Mouse (Mus musculus): ENCODE measurements around the gene Dcaf12. TPM values are rescaled to one million over a fixed set of nuclear protein-coding genes. Genes with fewer than 3 reads are reported as not detected.

Dcaf12 gene
- polyA plus RNA-seq, 1 experiment from 2014 or later, result 62.9 TPM

DNA sequence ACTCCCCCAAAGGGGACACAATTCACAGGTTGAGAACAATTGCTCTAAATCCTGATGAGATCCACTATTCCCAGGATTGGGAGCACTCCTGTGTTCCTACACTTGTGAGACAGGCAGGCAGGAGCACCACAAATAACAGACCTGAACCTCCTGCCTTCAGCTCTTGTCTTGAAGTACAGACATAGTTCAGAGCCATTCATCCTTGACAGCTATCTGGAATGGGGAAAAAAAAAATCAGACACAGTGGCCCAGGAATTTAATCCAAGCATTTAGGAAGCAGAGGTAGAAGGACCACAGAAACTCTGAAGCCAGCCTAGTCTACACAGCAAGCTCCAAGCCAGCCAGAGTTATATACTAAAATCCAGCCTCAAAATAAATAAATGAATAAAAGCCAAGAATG, 46.6 kb downstream of the Dcaf12 start:
- Histone ChIP-seq H3K27me3 (ENCODE audit: control insufficient read depth, insufficient read depth, low read length) (no peaks in the 10 kb centered on the region), H3K27ac (ENCODE audit: low read length) (no peak overlapping the region; the same call in 1 of the 2 replicates), H3K9ac (ENCODE audit: low read length) (no peak overlapping the region), H3K4me2 (ENCODE audit: low read depth, low read length) (no peak overlapping the region), H3K36me3 (ENCODE audit: control insufficient read depth, insufficient read depth, low read length) (peaks cover 5% of the 10 kb centered on the region; the same call in 1 of the 2 replicates), H3K9me3 (replicated peaks; ENCODE audit: control insufficient read depth, low read length) (no peaks in the 10 kb centered on the region), H3K4me3 (replicated peaks; ENCODE audit: low read length) (no peak overlapping the region), H3K4me1 (ENCODE audit: control insufficient read depth, insufficient read depth, low read length) (peaks cover 18% of the 10 kb centered on the region)
- no peak for ATAC-seq (ENCODE audit: insufficient read depth, low FRiP score)

DNA sequence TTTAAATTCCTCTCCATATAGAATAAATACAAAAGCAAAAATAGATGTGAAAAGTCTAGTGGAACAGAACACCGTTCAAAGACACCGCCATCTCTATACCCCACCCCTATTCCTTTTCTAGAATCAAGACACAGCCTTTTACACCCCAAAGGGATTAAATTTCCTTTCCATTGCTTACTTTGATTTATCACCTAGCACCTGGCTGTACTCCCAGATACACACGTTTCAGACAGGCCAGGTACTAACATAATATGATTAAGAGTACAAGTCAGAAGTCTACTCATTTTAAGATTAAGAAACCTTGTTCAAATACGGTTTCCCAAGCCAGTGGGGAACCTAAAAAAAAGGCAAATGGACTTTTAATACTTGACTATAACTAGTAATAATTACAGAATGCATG, 48.3 kb downstream of the Dcaf12 start:
- no peak overlapping the region for H3K4me3 ChIP-seq (replicated peaks; ENCODE audit: low read length)
- no peak overlapping the region for H3K9ac ChIP-seq (ENCODE audit: low read length)
- H3K4me2 ChIP-seq (ENCODE audit: low read depth, low read length), result no peak overlapping the region
- H3K36me3 ChIP-seq (ENCODE audit: control insufficient read depth, insufficient read depth, low read length), result peaks cover 5% of the 10 kb centered on the region; the same call in 1 of the 2 replicates
- ATAC-seq (ENCODE audit: insufficient read depth, low FRiP score), result peak; percentile 59
- peaks cover 6% of the 10 kb centered on the region for H3K4me1 ChIP-seq (ENCODE audit: control insufficient read depth, insufficient read depth, low read length)
- H3K9me3 ChIP-seq (replicated peaks; ENCODE audit: control insufficient read depth, low read length), result no peaks in the 10 kb centered on the region
- H3K27ac ChIP-seq (ENCODE audit: low read length), result no peak overlapping the region
- WGBS, result 50% methylated on average over 4 of the region's 4 CpGs
- no peaks in the 10 kb centered on the region for H3K27me3 ChIP-seq (ENCODE audit: control insufficient read depth, insufficient read depth, low read length)

DNA sequence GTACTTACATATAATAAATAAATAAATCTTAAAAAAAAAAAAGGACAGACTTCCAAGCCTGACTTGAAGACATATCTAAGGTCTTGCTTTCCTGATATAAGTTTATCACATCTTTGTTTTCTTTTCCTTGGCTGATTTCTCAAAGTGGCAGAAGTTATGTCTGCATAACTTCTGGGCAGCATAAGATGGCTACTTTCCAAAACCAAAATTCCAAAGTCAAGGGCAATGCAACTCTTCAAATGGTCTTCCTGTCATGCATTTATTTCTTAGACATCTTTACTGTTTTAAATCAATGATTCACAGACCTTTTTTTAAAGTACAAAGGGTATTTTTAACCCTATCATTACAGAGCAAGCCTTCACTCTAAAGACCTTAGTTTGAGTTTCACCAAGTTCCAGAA, 54.0 kb downstream of the Dcaf12 start:
- ATAC-seq (ENCODE audit: insufficient read depth, low FRiP score), result no peak

DNA sequence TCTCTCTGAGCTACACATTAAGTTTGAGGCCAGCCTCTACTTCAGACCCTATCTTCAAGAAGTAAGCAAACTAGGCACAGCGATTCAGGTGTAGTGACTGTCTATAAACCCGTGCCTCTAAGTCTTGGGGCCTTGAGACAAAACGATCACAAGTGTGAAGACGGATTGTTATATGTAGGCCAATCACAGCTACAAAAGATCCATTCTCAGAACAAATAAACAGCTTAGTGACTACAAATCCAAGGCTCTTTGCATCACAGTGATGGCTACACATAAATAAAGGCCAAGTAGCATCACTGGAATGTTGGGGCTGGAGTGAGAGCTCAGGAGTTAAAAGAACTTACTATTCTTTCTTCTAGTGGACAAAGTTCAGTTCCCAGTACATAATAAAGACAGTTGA, 55.7 kb downstream of the Dcaf12 start:
- Histone ChIP-seq H3K36me3 (ENCODE audit: control insufficient read depth, insufficient read depth, low read length) (no peaks in the 10 kb centered on the region), H3K9me3 (replicated peaks; ENCODE audit: control insufficient read depth, low read length) (no peaks in the 10 kb centered on the region), H3K4me3 (replicated peaks; ENCODE audit: low read length) (no peak overlapping the region), H3K4me2 (ENCODE audit: low read depth, low read length) (no peak overlapping the region), H3K27me3 (ENCODE audit: control insufficient read depth, insufficient read depth, low read length) (no peaks in the 10 kb centered on the region), H3K4me1 (ENCODE audit: control insufficient read depth, insufficient read depth, low read length) (no peaks in the 10 kb centered on the region), H3K9ac (ENCODE audit: low read length) (no peak overlapping the region), H3K27ac (ENCODE audit: low read length) (no peak overlapping the region)
- no peak for ATAC-seq (ENCODE audit: insufficient read depth, low FRiP score)
- 85% methylated on average over 4 of the region's 4 CpGs for WGBS

More for the DNA sequence above, 54.0 kb downstream of the Dcaf12 start:
- Histone ChIP-seq H3K27me3 (ENCODE audit: control insufficient read depth, insufficient read depth, low read length) (no peaks in the 10 kb centered on the region), H3K27ac (ENCODE audit: low read length) (no peak overlapping the region), H3K36me3 (ENCODE audit: control insufficient read depth, insufficient read depth, low read length) (no peaks in the 10 kb centered on the region), H3K4me2 (ENCODE audit: low read depth, low read length) (no peak overlapping the region), H3K4me3 (replicated peaks; ENCODE audit: low read length) (no peak overlapping the region), H3K9ac (ENCODE audit: low read length) (no peak overlapping the region), H3K4me1 (ENCODE audit: control insufficient read depth, insufficient read depth, low read length) (no peaks in the 10 kb centered on the region), H3K9me3 (replicated peaks; ENCODE audit: control insufficient read depth, low read length) (no peaks in the 10 kb centered on the region)

DNA sequence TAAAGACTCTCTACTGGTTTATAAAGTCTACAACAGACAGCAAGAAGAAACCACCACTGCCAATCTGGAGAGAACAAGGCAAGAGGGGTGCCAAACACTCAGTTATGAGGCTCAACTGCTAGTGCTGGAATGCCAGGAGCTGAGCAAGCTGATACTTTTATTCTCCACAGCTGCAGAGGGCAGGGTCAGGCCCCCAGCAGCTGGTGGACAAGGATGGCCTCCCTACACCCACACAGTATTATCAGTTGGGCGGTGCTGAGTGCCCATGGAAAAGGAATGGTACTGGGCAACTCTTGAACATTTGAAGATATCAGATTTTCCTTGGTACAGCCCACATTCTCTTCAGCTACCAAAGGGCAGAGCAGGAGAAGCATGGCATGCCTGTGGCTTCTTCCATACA, 56.9 kb downstream of the Dcaf12 start:
- WGBS, result 81% methylated on average over 1 of the region's 1 CpGs
- no peaks in the 10 kb centered on the region for H3K9me3 ChIP-seq (replicated peaks; ENCODE audit: control insufficient read depth, low read length)
- no peak for ATAC-seq (ENCODE audit: insufficient read depth, low FRiP score)
- H3K4me1 ChIP-seq (ENCODE audit: control insufficient read depth, insufficient read depth, low read length), result no peaks in the 10 kb centered on the region
- no peaks in the 10 kb centered on the region for H3K36me3 ChIP-seq (ENCODE audit: control insufficient read depth, insufficient read depth, low read length)
- H3K27me3 ChIP-seq (ENCODE audit: control insufficient read depth, insufficient read depth, low read length), result no peaks in the 10 kb centered on the region
- H3K4me3 ChIP-seq (replicated peaks; ENCODE audit: low read length), result no peak overlapping the region
- H3K4me2 ChIP-seq (ENCODE audit: low read depth, low read length), result no peak overlapping the region
- no peak overlapping the region for H3K27ac ChIP-seq (ENCODE audit: low read length)
- H3K9ac ChIP-seq (ENCODE audit: low read length), result no peak overlapping the region

DNA sequence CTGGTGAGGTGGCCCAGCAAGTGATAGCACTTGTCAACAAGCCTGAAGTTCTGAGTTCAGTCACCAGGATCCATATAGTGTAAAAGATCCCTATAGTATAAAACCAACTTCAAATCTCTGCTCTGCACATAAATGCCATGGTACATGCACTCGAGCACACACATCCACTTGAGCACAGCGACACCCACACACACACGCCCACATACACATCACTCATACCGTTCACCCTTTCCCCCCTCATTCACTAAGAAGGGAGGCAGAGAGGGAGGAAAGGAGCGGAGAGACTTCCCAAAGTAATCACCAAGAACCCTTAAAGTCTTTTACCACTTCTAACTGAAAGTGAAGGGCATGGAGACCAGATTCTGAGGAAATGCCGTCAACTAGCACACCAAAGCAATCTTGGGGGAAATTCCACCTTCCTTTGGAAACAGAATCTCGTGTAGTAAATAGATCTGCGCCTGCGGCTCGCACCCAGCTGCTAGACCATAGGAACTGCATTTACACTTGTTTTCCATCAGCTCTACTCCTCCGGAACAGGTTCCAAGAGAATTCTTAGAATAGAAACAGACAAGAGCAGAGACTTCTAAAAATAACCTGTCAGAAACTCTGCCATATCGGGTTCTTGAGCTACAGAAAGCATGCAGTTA, 59.0 kb downstream of the Dcaf12 start:
- Histone ChIP-seq H3K36me3 (ENCODE audit: control insufficient read depth, insufficient read depth, low read length) (no peaks in the 10 kb centered on the region), H3K27ac (ENCODE audit: low read length) (no peak overlapping the region), H3K9ac (ENCODE audit: low read length) (no peak overlapping the region), H3K4me2 (ENCODE audit: low read depth, low read length) (no peak overlapping the region), H3K4me3 (replicated peaks; ENCODE audit: low read length) (no peak overlapping the region), H3K27me3 (ENCODE audit: control insufficient read depth, insufficient read depth, low read length) (no peaks in the 10 kb centered on the region), H3K4me1 (ENCODE audit: control insufficient read depth, insufficient read depth, low read length) (no peaks in the 10 kb centered on the region), H3K9me3 (replicated peaks; ENCODE audit: control insufficient read depth, low read length) (no peaks in the 10 kb centered on the region)
- 78% methylated on average over 12 of the region's 12 CpGs for WGBS
- ATAC-seq (ENCODE audit: insufficient read depth, low FRiP score), result no peak

DNA sequence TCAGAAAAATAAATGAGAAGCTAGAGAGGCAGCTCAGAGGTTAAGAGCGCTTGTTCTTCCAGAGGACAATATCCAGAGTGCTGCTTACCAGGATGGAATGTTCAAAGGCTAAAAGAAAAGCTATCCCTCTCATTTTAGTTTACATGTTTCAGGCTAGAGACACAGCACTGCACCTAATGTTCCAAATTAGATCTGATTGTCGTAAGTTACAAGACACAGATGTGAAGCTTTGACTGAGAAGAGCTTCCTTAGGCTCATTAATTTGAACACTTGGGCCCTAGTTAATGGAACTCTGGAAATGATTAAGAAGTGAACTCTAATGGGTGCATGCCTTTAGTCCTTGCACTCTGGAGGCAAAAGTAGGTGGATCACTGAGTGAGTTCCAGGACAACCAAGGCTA, 60.9 kb downstream of the Dcaf12 start:
- H3K4me1 ChIP-seq (ENCODE audit: control insufficient read depth, insufficient read depth, low read length), result no peaks in the 10 kb centered on the region
- 86% methylated on average over 2 of the region's 2 CpGs for WGBS
- peaks cover 5% of the 10 kb centered on the region; the same call in 1 of the 2 replicates for H3K36me3 ChIP-seq (ENCODE audit: control insufficient read depth, insufficient read depth, low read length)
- H3K4me2 ChIP-seq (ENCODE audit: low read depth, low read length), result no peak overlapping the region
- H3K27ac ChIP-seq (ENCODE audit: low read length), result no peak overlapping the region
- ATAC-seq (ENCODE audit: insufficient read depth, low FRiP score), result no peak
- H3K27me3 ChIP-seq (ENCODE audit: control insufficient read depth, insufficient read depth, low read length), result no peaks in the 10 kb centered on the region
- no peaks in the 10 kb centered on the region for H3K9me3 ChIP-seq (replicated peaks; ENCODE audit: control insufficient read depth, low read length)
- no peak overlapping the region for H3K9ac ChIP-seq (ENCODE audit: low read length)
- no peak overlapping the region for H3K4me3 ChIP-seq (replicated peaks; ENCODE audit: low read length)

DNA sequence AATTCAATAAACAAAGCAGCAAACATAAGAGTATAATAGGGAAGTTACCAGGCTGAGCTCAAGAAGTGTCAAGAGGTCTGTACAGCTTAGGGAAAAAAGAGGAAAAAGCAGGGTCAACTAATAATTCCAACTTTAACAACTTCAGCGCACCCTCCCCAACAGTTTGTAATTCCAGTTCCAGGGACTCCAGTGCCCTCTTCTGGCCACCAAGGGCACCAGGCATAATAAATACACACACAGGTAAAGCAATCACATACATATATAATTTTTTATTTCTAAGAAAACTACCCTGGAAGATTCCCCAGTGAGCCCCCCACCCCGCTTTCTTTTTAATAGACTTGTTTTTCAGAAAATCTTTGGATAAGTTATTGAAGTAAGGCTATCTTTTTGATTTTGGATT, 69.3 kb downstream of the Dcaf12 start:
- no peak overlapping the region for H3K27ac ChIP-seq (ENCODE audit: low read length)
- H3K9ac ChIP-seq (ENCODE audit: low read length), result no peak overlapping the region
- no peaks in the 10 kb centered on the region for H3K4me1 ChIP-seq (ENCODE audit: control insufficient read depth, insufficient read depth, low read length)
- H3K27me3 ChIP-seq (ENCODE audit: control insufficient read depth, insufficient read depth, low read length), result no peaks in the 10 kb centered on the region
- ATAC-seq (ENCODE audit: insufficient read depth, low FRiP score), result no peak
- H3K9me3 ChIP-seq (replicated peaks; ENCODE audit: control insufficient read depth, low read length), result no peaks in the 10 kb centered on the region
- no peak overlapping the region for H3K4me2 ChIP-seq (ENCODE audit: low read depth, low read length)
- WGBS, result 94% methylated on average over 2 of the region's 2 CpGs
- no peak overlapping the region for H3K4me3 ChIP-seq (replicated peaks; ENCODE audit: low read length)
- peaks cover 13% of the 10 kb centered on the region; the same call in 1 of the 2 replicates for H3K36me3 ChIP-seq (ENCODE audit: control insufficient read depth, insufficient read depth, low read length)
